Mouse (Mus musculus) forebrain, embryonic 11.5 days (tissue): ENCODE measurements around the gene Ccdc14. TPM values are rescaled to one million over a fixed set of nuclear protein-coding genes. Genes with fewer than 3 reads are reported as not detected.
"Not testable (repeated sequence)": the region's sequence is repeated elsewhere in the genome, so short reads cannot be mapped to it uniquely, and the experiment has no call there.

Experiments
- ATAC-seq: fragments of 200-750 bp; cut with Nextera tagmentation; replicated peaks from 2 replicates; pipeline ENCODE4 v1.8.0; 2017; ENCODE audit warnings: moderate TSS enrichment; ENCODE audit not compliant: low FRiP score
- DNase-seq: peaks from one replicate; pipeline ENCODE4 v3.0.0-alpha.2; 2017; ENCODE audit warnings: low spot score
- H3K27ac ChIP-seq: fragments of 300-500 bp; sonication (generic); 2 replicates; pipeline ENCODE4 v1.5.1; 2014; ENCODE audit warnings: low read depth, low read length
- H3K27me3 ChIP-seq: fragments of 300-500 bp; sonication (generic); 2 replicates; pipeline ENCODE4 v1.6.1; 2014; ENCODE audit warnings: mild to moderate bottlenecking, low read length, mixed read lengths; ENCODE audit not compliant: control insufficient read depth, insufficient read depth
- H3K36me3 ChIP-seq: fragments of 300-500 bp; sonication (generic); 2 replicates; pipeline ENCODE4 v1.6.1; 2014; ENCODE audit warnings: mild to moderate bottlenecking, low read length, moderate library complexity, mixed read lengths; ENCODE audit not compliant: control insufficient read depth, insufficient read depth
- H3K4me1 ChIP-seq: fragments of 300-500 bp; sonication (generic); replicated peaks from 2 replicates; pipeline ENCODE4 v1.6.1; 2014; ENCODE audit warnings: low read length, mixed read lengths; ENCODE audit not compliant: control insufficient read depth, insufficient read depth
- H3K4me2 ChIP-seq: fragments of 300-500 bp; sonication (generic); 2 replicates; pipeline ENCODE4 v1.6.1; 2014; ENCODE audit warnings: low read depth, mild to moderate bottlenecking, low read length, moderate library complexity, mixed read lengths; ENCODE audit not compliant: severe bottlenecking
- H3K4me3 ChIP-seq: fragments of 300-500 bp; sonication (generic); 2 replicates; pipeline ENCODE4 v1.5.1; 2014; ENCODE audit warnings: low read depth, low read length
- H3K9ac ChIP-seq: fragments of 300-500 bp; sonication (generic); 2 replicates; pipeline ENCODE4 v1.6.1; 2014; ENCODE audit warnings: low read length
- H3K9me3 ChIP-seq: fragments of 300-500 bp; sonication (generic); 2 replicates; pipeline ENCODE4 v1.6.1; 2016; ENCODE audit warnings: low read length, mixed read lengths; ENCODE audit not compliant: control insufficient read depth
- WGBS: fragments of 180-500 bp; shearing (Covaris S2); extraction: QIAGEN DNeasy Blood & Tissue Kit; methylation state at CpG from one replicate; pipeline ENCODE4 v1.1.7; 2014; 5-methylcytosine and 5-hydroxymethylcytosine counted together
- polyA plus RNA-seq: library from polyadenylated mRNA; unstranded; fragments of >200 nt; fragmentation: Nextera tagmentation; extraction: Ambion mirVana; gene quantifications from 2 replicates; pipeline ENCODE4 v1.2.1, GENCODE M21; 2014

Gene Ccdc14
- polyA plus RNA-seq, 1 experiment from 2014 or later = 13.3 TPM

DNA sequence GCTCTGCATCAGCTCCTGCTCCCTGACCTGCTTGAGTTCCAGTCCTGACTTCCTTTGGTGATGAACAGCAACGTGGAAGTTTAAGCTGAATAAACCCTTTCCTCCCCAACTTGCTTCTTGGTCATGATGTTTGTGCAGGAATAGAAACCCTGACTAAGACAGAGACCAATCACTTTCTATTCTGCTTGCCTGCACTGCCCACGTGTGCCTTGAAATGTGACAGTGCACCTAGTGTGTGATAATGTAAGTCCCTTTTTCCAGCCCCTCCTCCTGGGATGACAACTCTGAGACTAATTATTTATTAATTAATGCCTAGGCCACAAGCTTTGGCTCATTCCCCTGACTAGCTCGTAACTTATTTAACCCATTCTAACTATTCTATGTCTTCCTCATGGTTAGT, 8.3 kb downstream of the Ccdc14 start:
- H3K4me1 ChIP-seq, DNase-seq, H3K9ac ChIP-seq, ATAC-seq, H3K4me2 ChIP-seq, H3K27ac ChIP-seq, H3K9me3 ChIP-seq, H3K27me3 ChIP-seq, H3K36me3 ChIP-seq, H3K4me3 ChIP-seq: not testable (repeated sequence)
- WGBS = 82% methylated on average over 3 of the region's 3 CpGs

DNA sequence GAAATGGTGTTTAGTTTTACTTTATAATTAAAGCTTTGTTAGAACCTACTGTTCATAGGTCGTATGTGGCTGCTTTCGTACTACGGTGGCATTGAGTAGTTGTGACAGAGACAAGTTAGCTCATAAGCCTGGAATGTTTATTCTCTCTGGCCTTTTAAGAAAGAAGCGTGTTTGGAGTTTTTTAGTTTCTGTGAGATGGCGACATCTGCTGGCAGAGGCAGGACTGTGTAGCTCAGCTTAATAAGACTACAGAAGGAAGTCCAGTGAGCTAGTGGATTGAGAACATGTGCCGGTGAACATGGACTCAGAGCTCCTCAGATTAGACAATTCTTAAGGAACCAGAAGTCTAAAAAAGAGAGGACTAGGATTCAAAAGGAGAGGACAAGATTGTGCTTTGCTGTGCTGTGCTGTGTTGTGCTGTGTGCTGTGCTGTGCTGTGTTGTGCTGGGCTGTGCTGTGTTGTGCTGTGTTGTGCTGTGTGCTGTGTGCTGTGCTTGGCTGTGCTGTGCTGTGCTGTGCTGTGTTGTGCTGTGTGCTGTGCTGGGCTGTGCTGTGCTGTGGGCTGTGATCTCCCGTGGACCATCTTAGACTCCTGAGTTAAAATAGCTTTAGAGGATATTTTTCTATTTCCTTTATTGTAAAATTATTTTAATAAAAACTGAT, 9.9 kb downstream of the Ccdc14 start:
- Histone ChIP-seq H3K36me3 (no peaks in the 10 kb centered on the region), H3K9me3 (no peaks in the 10 kb centered on the region), H3K27me3 (no peaks in the 10 kb centered on the region), H3K9ac (no peak overlapping the region), H3K4me2 (no peak overlapping the region), H3K4me3 (no peak overlapping the region), H3K27ac (no peak overlapping the region), H3K4me1 (no peaks in the 10 kb centered on the region)
- WGBS = 30% methylated on average over 7 of the region's 7 CpGs
- ATAC-seq = 0 out of 2 replicates have a peak, but pooled peaks have one; percentile 55
- DNase-seq = peak; percentile 79

DNA sequence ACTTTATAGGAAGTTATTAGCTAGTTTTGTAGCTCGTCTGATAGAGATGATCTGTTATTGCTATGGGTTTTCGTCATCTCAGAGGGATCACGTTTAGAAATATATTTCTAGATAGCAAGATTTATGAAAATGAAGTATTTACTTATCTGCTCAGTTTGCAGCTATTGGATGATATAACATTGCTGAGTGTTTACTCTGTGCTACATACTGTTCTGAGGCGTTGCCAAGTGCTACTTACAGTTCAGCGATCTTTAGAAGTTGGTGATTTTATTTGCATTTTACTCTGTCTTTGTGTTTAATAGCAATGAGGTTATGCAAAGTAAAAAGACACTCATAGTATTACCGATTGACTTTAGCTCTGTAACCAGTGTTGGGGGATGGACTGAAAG, 10.4 kb downstream of the Ccdc14 start:
- no peak for ATAC-seq
- Histone ChIP-seq H3K36me3 (0 out of 2 replicates have a peak, but pooled peaks cover under 1% of the 10 kb centered on the region), H3K27me3 (no peaks in the 10 kb centered on the region), H3K27ac (no peak overlapping the region), H3K4me1 (no peaks in the 10 kb centered on the region), H3K4me2 (no peak overlapping the region), H3K4me3 (no peak overlapping the region), H3K9me3 (no peaks in the 10 kb centered on the region), H3K9ac (no peak overlapping the region)
- 89% methylated on average over 6 of the region's 6 CpGs for WGBS
- no peak for DNase-seq

- Histone ChIP-seq H3K9ac (no peak overlapping the region), H3K4me2 (no peak overlapping the region), H3K27me3 (no peaks in the 10 kb centered on the region), H3K9me3 (no peaks in the 10 kb centered on the region), H3K36me3 (0 out of 2 replicates have a peak, but pooled peaks cover 3% of the 10 kb centered on the region), H3K27ac (no peak overlapping the region), H3K4me1 (no peaks in the 10 kb centered on the region), H3K4me3 (no peak overlapping the region)
- 88% methylated on average over 2 of the region's 2 CpGs for WGBS
- ATAC-seq = no peak
- no peak for DNase-seq
These were observed 15.6 kb downstream of the Ccdc14 start for GRCm38 (mm10) chr16:34706019-34706418.

- Histone ChIP-seq H3K27me3 (no peaks in the 10 kb centered on the region), H3K4me3 (no peak overlapping the region), H3K9ac (no peak overlapping the region), H3K27ac (no peak overlapping the region), H3K36me3 (0 out of 2 replicates have a peak, but pooled peaks cover 3% of the 10 kb centered on the region), H3K4me2 (no peak overlapping the region), H3K4me1 (no peaks in the 10 kb centered on the region), H3K9me3 (no peaks in the 10 kb centered on the region)
- no peak for ATAC-seq
- WGBS = 90% methylated on average over 7 of the region's 7 CpGs
- no peak for DNase-seq
These were observed 16.1 kb downstream of the Ccdc14 start for GRCm38 (mm10) chr16:34706487-34706946.

DNA sequence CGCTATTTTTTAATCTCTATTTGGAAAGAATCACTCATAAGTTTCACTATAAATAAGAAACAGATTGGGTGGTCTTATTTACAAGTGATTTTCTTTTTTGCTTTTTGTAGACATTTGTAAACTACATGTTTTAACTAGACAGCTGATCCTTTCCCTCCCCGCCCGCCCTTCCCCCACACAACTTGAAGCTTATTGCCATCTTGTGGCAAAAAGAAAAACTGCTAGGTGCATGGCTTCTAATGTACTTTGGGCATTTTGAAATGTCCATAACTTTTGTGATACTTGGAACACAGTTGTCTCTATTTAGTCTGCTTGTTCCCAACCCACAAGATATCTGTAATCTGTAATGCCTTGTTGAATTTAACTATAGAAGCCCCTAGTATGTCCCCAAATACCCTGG, 21.1 kb downstream of the Ccdc14 start:
- H3K4me1 ChIP-seq = no peaks in the 10 kb centered on the region
- no peak overlapping the region for H3K27ac ChIP-seq
- no peak overlapping the region for H3K9ac ChIP-seq
- WGBS = 85% methylated on average over 3 of the region's 3 CpGs
- DNase-seq = no peak
- H3K4me2 ChIP-seq = no peak overlapping the region
- ATAC-seq = no peak
- no peak overlapping the region for H3K4me3 ChIP-seq
- no peaks in the 10 kb centered on the region for H3K9me3 ChIP-seq
- H3K27me3 ChIP-seq = no peaks in the 10 kb centered on the region
- no peaks in the 10 kb centered on the region for H3K36me3 ChIP-seq

DNA sequence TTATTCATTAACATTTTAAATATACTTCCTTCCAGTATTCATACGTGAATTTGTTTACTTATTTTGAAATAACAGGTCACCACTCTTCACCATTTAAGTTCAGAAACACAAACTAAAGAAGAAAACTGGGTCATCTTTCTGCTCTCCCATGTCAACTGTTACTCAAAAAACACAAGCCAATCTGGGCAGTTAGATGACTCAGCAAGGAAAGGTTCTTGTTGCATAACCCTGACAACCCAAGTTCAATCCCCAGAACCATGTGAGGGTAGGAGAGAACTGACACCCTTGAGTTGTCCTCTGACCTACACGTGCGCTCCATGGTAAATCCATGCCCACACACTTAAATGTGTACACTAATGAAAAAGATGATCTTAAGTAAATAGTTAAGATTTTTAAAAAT, 34.7 kb downstream of the Ccdc14 start:
- Histone ChIP-seq H3K4me3 (no peak overlapping the region), H3K36me3 (no peaks in the 10 kb centered on the region), H3K4me1 (no peaks in the 10 kb centered on the region), H3K4me2 (no peak overlapping the region), H3K27ac (no peak overlapping the region), H3K9me3 (no peaks in the 10 kb centered on the region), H3K27me3 (no peaks in the 10 kb centered on the region), H3K9ac (no peak overlapping the region)
- 97% methylated on average over 3 of the region's 3 CpGs for whole genome bisulfite sequencing
- ATAC-seq = no peak
- no peak for DNase-seq

- not testable (repeated sequence) for H3K4me1 ChIP-seq, H3K36me3 ChIP-seq, H3K9me3 ChIP-seq, H3K27me3 ChIP-seq, DNase-seq, H3K27ac ChIP-seq, H3K9ac ChIP-seq, H3K4me2 ChIP-seq, H3K4me3 ChIP-seq, ATAC-seq
These were observed 38.2 kb downstream of the Ccdc14 start for GRCm38 (mm10) chr16:34728610-34729009.

DNA sequence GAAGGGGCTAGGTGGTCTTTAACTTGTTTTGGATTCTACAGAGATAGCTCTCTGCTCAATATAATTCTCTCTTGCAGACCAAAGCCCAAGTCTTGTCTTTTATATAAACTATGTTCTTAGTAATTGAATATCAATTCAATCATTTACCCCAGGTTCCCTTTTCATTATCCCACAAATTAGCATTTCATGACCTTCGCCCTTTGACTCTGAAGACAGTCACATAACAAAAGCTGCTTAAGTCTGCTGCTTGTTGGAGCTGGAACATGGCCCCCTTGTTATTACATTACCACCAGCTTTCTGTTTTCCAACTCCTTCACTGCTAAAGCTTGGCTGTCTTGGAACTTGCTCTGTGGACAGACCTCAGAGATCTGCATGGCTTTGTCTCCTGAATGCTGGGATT, 39.0 kb downstream of the Ccdc14 start:
- 97% methylated on average over 1 of the region's 1 CpGs for WGBS
- DNase-seq = no peak

More for the DNA sequence above, 39.0 kb downstream of the Ccdc14 start:
- Histone ChIP-seq H3K4me1 (no peaks in the 10 kb centered on the region), H3K27me3 (no peaks in the 10 kb centered on the region), H3K4me2 (no peak overlapping the region), H3K9ac (no peak overlapping the region), H3K4me3 (no peak overlapping the region), H3K27ac (no peak overlapping the region), H3K9me3 (no peaks in the 10 kb centered on the region), H3K36me3 (no peaks in the 10 kb centered on the region)
- ATAC-seq = no peak
